Mouse (Mus musculus): ENCODE data around the gene Noc4l. TPM values are rescaled to one million over a fixed set of nuclear protein-coding genes. Genes with fewer than 3 reads are reported as not detected.

The Noc4l gene
- 17.6 and 28.2 TPM in 2 replicates for total RNA-seq (2021)
- long read RNA-seq, transcript Noc4l-201 (15 exons, 2,075 nt), result major isoform, 21 of 32 reads
- long read RNA-seq, partial matches to known transcripts, result 4 of 32 reads
- long read RNA-seq, other reads (novel, unspliced or antisense), result 7 of 32 reads

- DNase-seq, result peak; percentile 98
Measured at GRCm38 (mm10) chr5:110652719-110653648, at the start of gene Noc4l, which contains the start of gene Ddx51. Noc4l (minus strand) TSS chr5:110653417. Ddx51 (plus strand) TSS chr5:110653451.

GRCm38 (mm10) chr5:110698617-110699016 lies 45.4 kb upstream of the Noc4l start:
- no peak for DNase-seq

GRCm38 (mm10) chr5:110682041-110682440 lies 28.8 kb upstream of the Noc4l start:
- DNase-seq, result no peak

DNA sequence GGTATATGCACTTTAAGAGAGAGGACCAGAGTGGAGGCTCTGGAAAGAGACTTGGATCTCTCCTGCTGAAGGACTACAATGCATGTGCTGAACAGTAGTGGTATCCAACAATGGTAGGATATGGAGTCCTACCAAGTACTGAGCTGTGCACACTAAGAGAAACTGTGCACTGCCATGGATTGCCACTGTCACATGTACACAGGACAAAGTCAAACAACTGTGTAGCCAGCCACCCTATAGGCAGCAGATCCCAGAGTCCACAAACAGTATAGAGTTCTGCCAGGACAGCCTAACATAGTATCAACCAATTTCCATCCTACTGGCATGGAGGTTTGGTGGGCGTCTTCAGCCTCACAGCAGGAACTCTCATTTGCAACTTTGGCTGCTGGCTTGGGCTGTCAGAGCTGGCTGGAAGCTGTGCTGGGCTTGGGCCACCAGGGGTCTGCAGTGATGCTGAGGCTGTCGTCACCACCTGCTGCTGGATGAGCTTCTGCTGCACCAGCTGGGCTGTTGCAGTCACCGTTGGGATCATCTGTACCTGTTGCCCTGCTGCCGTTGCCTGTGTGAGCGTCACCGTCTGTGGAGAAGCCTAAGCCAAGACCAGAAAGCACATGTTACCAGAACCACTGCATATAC lies 12.4 kb upstream of the Noc4l start:
- DNase-seq, result no peak

GRCm38 (mm10) chr5:110664750-110665269 lies 11.6 kb upstream of the Noc4l start:
- DNase-seq, result no peak

GRCm38 (mm10) chr5:110664041-110664440 lies 10.8 kb upstream of the Noc4l start:
- no peak for DNase-seq

GRCm38 (mm10) chr5:110659682-110660081 lies 6.5 kb upstream of the Noc4l start:
- no peak for DNase-seq

GRCm38 (mm10) chr5:110653686-110654085 lies 469 bp upstream of the Noc4l start:
- DNase-seq, result no peak

GRCm38 (mm10) chr5:110646377-110646776 lies 6.8 kb downstream of the Noc4l start:
- no peak for DNase-seq

DNA sequence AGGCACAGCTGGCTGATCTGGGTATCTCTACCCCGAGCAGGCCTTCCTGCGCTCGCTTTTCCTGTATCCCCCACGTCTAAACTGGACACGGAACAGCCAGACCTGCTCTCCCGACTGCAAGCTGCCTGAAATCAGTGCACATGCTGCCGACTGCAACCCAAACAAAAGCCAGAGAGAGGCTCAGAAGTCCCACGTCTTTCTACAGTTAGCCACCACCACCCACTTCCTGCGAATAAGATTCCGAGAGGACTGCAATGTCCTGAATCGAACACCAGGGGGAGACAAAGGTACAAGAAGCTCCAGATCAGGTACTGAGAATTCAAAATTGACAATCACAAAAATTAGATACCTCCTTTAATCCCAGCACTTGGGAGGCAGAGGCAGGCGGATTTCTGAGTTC lies 13.8 kb downstream of the Noc4l start:
- DNase-seq, result peak; percentile 47

DNA sequence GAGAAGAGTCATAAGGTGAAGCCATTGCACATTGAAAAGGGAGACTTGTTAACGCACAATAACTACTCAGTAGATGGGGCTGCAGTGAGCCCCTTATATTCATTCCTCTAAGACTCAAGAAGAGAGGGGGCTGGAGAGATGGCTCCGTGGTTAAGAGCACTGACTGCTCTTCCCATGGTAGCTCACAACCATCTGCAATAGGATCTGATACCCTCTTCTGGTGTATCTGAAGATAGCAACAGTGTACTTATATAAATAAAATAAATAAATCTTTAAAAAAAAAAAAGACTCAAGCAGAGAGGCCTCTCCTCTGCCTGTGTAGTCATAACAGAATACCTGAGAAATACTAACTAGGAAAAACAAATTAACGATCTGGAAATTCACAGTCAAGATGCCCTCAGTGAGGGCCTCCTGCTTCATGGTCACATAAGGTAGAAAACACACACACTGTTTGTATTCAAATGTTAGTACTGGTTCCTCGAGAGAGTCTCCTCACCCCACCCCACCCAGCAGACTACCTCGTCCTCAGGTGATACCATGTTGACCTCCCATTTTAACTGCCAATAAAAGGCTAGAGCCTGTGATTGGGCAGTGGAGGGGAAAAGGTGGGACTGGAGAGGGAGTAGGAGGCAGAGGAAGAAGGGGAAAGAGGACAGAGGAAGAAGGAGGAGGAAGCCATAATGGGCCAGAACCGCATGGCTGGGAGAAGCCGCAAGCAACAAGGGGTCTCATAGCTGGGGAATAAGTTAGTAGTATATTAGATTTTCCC lies 14.7 kb downstream of the Noc4l start:
- DNase-seq, result no peak

- DNase-seq, result no peak
Measured at GRCm38 (mm10) chr5:110635951-110636707, 17.1 kb downstream of the Noc4l start.

DNA sequence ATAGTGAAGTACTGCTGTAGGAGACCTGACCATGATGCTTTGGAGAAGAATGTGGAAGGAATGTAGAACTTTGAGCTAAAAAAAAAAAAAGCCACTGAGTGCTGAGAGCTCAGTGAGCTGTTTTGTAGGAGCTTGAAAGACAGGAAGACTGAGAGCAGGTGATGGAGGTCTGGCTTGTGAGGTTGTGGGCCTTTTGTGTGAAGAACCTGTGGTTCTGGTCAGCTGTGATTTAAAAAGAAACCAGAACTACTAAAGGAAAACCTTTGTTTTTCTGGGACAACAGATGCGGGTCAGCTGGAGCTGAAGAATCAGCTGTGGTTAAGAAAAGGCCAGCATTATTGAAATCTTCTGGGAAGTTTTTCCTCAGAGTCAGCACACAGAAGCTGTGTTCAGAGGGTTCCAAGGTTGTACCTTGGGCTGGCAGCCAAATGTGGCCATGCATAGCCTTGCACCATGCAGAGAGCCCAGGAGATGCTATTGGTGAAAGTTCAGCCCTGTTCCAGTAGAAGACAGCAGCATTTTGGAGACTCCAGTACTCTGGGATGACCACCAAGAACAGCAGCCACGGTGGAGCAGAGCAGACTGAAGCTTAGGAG lies 23.6 kb downstream of the Noc4l start:
- DNase-seq, result peak; percentile 82

DNA sequence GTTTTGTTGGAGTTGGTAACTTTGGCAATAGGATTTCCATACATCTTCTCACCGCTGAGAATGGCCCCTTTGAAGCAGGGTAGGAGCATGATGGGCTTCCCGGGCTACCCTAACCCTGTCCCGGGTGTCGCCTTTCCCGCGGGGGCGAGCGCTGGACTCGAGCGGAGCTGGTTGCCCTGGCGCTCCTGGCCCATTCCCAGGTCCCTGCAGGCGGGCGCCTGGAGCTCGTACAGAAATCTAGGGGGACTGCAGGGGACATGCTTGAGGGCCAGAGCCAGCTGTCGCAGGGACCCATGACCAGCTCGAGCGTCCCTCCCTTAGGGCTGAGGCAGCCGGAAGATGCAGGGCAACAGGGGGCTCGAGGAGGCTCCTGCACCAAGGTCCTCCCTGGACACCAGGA lies 25.1 kb downstream of the Noc4l start:
- DNase-seq, result no peak

DNA sequence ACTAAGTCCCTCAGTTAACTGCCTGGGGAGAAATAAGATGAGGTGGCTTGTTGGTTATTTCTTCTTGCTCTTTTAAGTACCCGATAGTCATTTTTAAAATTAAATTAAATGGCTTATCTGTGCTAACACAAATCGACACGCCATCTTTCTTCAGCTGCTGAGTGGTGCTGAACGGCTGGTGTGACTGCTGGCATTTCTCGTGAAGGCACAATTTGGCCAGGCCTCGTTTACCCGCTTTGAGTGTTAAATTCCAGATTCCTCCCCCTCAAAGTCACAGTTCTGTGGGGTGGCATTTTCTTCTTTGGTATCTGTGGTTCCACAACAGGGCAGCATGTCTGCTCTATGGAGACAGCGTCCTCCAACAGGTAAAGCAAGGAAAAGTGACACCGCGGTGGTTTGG lies 25.9 kb downstream of the Noc4l start:
- no peak for DNase-seq

- no peak for DNase-seq
Measured at GRCm38 (mm10) chr5:110624319-110624718, 28.9 kb downstream of the Noc4l start.

DNA sequence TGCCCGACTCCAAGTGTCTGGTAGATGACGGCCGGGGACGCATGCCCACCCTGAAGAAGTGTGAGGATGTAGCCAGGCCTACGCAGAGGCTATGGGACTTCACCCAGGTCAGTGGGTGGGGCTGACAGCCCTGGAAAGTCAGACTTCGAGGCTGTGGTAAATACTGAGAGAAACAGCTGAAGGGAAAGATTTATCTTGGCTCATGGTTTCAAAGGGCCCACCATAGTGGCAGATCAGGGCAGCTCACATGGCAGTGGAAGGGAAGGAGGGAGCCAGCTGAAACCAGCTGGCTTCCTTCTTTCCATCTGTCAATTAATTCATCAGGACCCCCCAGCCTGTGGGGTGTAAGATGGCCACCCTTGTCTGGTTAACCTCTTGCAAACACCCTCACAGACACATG lies 34.0 kb downstream of the Noc4l start:
- no peak for DNase-seq

DNA sequence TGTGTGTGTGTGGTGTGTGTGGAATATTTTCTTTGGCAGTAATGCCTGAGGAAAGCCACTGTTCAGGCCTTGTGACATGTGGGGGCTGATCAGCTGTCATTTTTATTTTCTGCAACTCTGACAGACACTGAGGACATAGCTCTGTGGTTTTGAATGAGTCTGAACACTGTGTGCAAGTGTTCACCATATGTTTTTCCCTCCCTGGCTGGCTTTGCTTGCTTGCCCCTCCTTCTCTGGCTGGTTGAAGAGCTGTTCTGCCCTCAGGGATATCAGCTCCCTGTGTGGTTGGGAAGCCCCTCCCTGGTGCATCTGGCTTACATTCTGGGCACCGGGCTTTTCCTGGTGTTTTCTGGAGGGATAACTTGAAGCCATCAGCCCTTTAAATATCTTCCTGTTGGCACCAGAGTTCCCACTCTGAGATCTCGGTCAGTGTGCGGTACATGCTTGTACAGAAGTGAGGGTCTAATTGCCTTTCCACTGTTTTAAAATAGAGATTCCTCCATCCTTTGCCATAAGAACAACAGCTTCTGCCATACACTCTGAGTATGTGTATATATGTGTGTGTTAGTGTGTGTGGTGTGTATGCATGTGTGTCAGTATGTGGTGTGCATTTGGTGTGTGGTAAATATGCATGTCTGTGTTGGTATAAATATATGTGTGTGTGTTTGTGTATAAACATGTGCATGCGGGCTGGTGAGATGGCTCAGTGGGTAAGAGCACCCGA lies 41.6 kb downstream of the Noc4l start:
- DNase-seq, result no peak

DNA sequence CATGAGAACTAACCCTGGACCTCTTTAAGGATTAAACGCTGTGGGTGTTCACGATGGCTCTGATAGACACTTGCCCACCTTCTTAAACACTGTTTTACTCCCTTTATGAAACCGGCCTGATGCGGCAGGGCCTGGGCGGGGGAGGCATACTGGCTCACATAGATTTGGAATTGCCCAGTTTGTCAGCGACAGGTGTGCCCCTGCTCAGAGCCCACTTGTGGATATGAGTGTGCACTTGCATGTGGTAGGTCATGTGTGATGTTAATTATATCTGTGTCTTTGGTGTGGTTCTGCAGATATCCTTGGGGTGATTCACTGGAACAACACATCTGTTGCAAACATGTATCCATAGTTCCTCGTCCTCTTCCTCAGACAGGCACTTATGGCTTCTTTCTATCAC lies 42.7 kb downstream of the Noc4l start:
- DNase-seq, result no peak

DNA sequence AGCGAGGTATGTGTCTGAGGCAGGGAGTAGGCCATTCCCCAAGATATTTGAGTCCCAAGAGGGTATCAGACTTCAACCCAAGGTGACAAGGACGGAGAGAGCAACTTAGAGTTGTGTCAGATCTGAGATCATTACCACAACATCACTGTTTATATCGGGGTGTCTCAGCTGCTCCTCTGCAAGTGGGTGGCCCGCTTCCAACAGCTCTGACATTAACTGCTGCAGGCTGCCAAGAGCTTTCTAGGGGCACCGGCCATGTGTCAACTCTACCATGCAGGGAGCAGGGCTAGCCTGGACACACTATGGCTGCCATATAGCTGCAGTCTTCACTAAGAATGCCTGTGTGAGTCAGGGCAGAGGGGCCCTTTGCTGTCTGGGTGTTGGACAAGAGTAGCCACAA lies 43.3 kb downstream of the Noc4l start:
- no peak for DNase-seq

All from adrenal gland, postnatal 25 days (tissue).